Mouse (Mus musculus): ENCODE results near the gene Casp8ap2.

Casp8ap2 gene

GRCm38 (mm10) chr4:32615034-32615881, at the start of gene Casp8ap2:
Gene Casp8ap2 (plus strand): TSS chr4:32615451.
- in situ Hi-C loops (cut with MboI, MseI) = no loop called here

- in situ Hi-C loops (cut with MboI, MseI) = loop anchor here (10.0 kb wide), 1 partner anchor 424 kb away; no protein-coding TSS in a partner anchor
Observed at GRCm38 (mm10) chr4:32569054-32569453, 46.2 kb upstream of the Casp8ap2 start.

GRCm38 (mm10) chr4:32569995-32570938, 45.0 kb upstream of the Casp8ap2 start:
- in situ Hi-C loops (cut with MboI, MseI) = loop anchor here (10.0 kb wide), 2 partner anchors 425 to 515 kb away; no protein-coding TSS in a partner anchor

- in situ Hi-C loops (cut with MboI, MseI) = loop anchor here (10.0 kb wide), 1 partner anchor 516 kb away; no protein-coding TSS in a partner anchor
Observed at GRCm38 (mm10) chr4:32570939-32571317, 44.3 kb upstream of the Casp8ap2 start.

GRCm38 (mm10) chr4:32571441-32571840, 43.8 kb upstream of the Casp8ap2 start:
- in situ Hi-C loops (cut with MboI, MseI) = loop anchor here (10.0 kb wide), 1 partner anchor 517 kb away; no protein-coding TSS in a partner anchor

- in situ Hi-C loops (cut with MboI, MseI) = loop anchor here (10.0 kb wide), 1 partner anchor 517 kb away; no protein-coding TSS in a partner anchor
Observed at GRCm38 (mm10) chr4:32572118-32572517, 43.1 kb upstream of the Casp8ap2 start.

- in situ Hi-C loops (cut with MboI, MseI) = loop anchor here (10.0 kb wide), 1 partner anchor 519 kb away; no protein-coding TSS in a partner anchor
Observed at GRCm38 (mm10) chr4:32573586-32573985, 41.7 kb upstream of the Casp8ap2 start.

- in situ Hi-C loops (cut with MboI, MseI) = loop anchor here (10.0 kb wide), 1 partner anchor 520 kb away; no protein-coding TSS in a partner anchor
Observed at GRCm38 (mm10) chr4:32574604-32575003, 40.6 kb upstream of the Casp8ap2 start.

GRCm38 (mm10) chr4:32575165-32575564, 40.1 kb upstream of the Casp8ap2 start:
- in situ Hi-C loops (cut with MboI, MseI) = loop anchor here (10.0 kb wide), 1 partner anchor 520 kb away; no protein-coding TSS in a partner anchor

GRCm38 (mm10) chr4:32579850-32580249, 35.4 kb upstream of the Casp8ap2 start:
- in situ Hi-C loops (cut with MboI, MseI) = loop anchor here (10.0 kb wide), 1 partner anchor 525 kb away; no protein-coding TSS in a partner anchor

GRCm38 (mm10) chr4:32584181-32584580, 31.1 kb upstream of the Casp8ap2 start:
- in situ Hi-C loops (cut with MboI, MseI) = no loop called here

- in situ Hi-C loops (cut with MboI, MseI) = no loop called here
Observed at GRCm38 (mm10) chr4:32586596-32586995, 28.7 kb upstream of the Casp8ap2 start.

- in situ Hi-C loops (cut with MboI, MseI) = no loop called here
Observed at GRCm38 (mm10) chr4:32587543-32587942, 27.7 kb upstream of the Casp8ap2 start.

- in situ Hi-C loops (cut with MboI, MseI) = no loop called here
Observed at GRCm38 (mm10) chr4:32588237-32588636, 27.0 kb upstream of the Casp8ap2 start.

- in situ Hi-C loops (cut with MboI, MseI) = no loop called here
Observed at GRCm38 (mm10) chr4:32601135-32601534, 14.1 kb upstream of the Casp8ap2 start.

- in situ Hi-C loops (cut with MboI, MseI) = no loop called here
Observed at GRCm38 (mm10) chr4:32602660-32603059, 12.6 kb upstream of the Casp8ap2 start, which contains the start of gene Gja10. Gene Gja10 (minus strand): TSS chr4:32602760.

GRCm38 (mm10) chr4:32621637-32622036, 6.4 kb downstream of the Casp8ap2 start:
- in situ Hi-C loops (cut with MboI, MseI) = no loop called here

GRCm38 (mm10) chr4:32651669-32652068, 36.4 kb downstream of the Casp8ap2 start:
- in situ Hi-C loops (cut with MboI, MseI) = no loop called here

- in situ Hi-C loops (cut with MboI, MseI) = no loop called here
Observed at GRCm38 (mm10) chr4:32656146-32656904, 41.1 kb downstream of the Casp8ap2 start.

- in situ Hi-C loops (cut with MboI, MseI) = no loop called here
Observed at GRCm38 (mm10) chr4:32656918-32657662, 41.8 kb downstream of the Casp8ap2 start, which contains the start of gene Mdn1. Gene Mdn1 (plus strand): TSS chr4:32657119.

Measured in regulatory T cell (primary cell).